Mouse (Mus musculus): ENCODE measurements around the gene Upf2. TPM values are rescaled to one million over a fixed set of nuclear protein-coding genes. Genes with fewer than 3 reads are reported as not detected.

The Upf2 gene
- total RNA-seq (2021), result 10 to 100 TPM; 15.8 to 17.6 TPM

DNA sequence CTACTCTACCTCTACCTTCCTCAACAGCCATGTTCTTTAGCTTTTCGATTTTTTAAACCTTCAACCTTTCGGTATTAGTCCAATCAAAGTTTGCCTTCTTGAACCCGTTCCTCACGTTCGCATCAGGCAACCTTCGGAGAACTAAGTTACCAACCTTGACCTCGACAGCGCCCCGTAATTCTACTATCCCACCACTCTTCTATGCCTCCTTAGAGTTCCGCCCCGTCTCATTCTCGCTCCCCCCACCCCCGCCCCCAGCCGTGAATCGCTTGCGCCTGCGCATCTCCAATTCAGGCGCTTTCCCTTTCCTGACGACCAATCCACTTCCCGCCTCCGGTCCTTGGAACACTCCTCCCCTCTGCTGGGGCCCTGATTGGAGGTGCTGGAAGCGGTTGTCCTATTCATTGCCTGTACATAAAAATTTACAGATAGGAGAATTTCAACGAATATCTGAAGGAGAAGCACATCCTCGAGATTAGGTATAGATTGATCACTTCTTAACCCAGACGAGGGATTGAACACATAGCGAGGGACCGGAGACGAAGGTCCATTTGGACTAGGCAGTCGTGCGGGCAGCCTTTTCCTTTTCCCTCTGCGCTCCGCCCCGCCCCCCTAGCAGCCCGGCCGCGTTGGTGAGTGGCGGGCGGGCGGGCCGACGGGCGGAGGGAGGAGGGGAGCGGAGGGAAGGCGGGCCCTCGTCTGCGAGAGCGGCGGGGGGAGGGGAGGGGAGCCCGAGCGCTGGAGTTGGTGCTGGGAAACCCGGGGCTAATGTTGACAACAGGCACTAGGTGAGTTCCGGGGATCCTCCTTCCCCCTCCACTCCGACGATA, at the start of gene Upf2:
Upf2 (plus strand) TSS at position 704 of the 830 bp plus-strand sequence.
- peak; percentile 93 to 99 for DNase-seq (ENCODE audit: extremely low spot score in 1 of 2, low spot score in 2 of 2)
- intact Hi-C loops (cut with DNase I), result no loop called here

DNA sequence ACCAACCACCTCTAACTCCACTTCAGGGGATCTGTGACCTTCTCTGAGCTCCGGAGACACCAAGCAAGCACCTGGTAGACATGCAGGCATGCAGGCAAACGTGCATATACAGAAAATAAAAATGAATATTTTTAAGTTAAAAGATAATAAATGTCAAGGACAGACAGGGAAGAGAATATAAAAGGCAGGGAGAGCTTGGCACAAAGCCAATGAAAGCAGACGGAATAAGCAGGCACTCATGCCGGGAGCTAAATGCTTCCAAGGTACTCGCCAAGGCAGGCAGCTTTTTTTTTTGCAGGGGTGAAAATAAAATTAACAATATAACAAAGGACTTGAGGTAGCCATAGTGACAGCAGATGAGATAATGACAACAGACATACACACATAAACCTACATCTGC, 45.2 kb upstream of the Upf2 start:
- intact Hi-C loops (cut with DNase I), result no loop called here
- peak; percentile 29 to 41 for DNase-seq (ENCODE audit: extremely low spot score in 1 of 2, low spot score in 2 of 2)

DNA sequence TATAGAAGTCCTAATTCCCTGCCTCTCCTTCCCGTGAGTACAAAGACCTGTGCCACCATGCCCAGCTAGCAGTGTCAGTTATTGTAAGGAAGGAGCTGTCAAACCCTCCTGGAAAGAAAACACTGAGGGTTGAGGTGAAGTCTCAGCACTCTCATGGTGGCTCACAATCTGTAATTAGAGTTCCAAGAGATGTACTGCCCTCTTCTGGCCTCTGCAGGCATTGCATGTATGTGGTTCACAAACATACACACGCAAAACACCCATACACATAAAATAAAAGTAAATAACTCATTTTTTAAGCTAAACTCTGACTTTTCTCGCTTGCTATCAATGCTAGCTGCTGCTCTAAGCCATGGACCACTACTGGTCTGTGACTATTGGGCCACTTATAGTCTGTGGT, 44.6 kb upstream of the Upf2 start:
- peak in 1 of 2 experiments; percentile 37 for DNase-seq (ENCODE audit: extremely low spot score in 1 of 2, low spot score in 2 of 2)
- intact Hi-C loops (cut with DNase I), result no loop called here

DNA sequence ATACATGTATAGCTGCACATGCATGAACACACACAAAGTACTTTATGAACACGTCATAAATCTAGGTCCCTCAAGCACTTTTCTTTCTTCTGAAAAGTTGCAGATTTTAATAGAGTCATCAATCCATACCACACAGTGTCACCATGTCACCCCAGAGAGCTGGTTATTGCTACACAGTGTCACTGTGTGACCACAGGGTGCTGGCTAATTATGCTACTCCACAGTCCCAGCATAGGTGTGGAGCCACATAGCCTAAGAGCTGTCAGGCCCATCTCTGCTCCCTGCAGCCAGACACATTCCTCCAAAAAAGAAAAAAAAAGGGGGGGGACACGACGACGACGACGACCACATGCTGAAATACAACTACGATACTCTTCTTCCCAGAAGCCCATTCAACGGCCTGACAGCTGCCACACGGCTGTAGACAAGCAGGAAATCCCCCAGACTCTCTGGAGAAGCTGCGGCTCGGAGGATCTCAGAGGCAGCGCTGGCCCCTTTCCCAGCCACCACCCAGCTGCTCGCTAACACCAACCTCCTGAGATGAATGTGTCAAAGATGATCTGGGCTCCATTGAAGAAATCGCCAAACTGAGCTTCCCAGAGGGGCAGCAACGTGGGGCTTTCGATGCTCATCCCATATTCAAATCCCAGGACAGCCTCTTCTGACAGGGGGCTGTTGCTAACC, 39.8 kb upstream of the Upf2 start:
- peak in 1 of 2 experiments; percentile 41 for DNase-seq (ENCODE audit: extremely low spot score in 1 of 2, low spot score in 2 of 2)
- intact Hi-C loops (cut with DNase I), result no loop called here

DNA sequence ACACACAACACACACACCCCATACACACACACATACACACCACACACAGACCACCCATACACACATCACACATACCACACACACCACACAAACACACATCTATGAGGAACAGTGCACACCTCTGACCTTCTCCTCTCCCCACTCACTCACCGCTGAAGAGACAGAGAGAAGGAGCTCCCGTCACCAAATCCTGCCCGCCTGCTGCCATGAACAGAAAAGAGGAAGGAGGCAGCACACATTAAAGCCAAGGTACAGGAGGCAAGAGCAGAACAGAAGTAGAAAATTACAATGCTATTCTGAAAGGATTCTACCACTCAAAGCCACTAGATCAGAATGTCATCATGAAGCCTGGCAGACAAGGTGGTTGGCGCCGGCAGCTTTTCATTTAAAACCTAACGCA, 28.4 kb upstream of the Upf2 start:
- DNase-seq (ENCODE audit: extremely low spot score in 1 of 2, low spot score in 2 of 2), result no peak
- intact Hi-C loops (cut with DNase I), result no loop called here

DNA sequence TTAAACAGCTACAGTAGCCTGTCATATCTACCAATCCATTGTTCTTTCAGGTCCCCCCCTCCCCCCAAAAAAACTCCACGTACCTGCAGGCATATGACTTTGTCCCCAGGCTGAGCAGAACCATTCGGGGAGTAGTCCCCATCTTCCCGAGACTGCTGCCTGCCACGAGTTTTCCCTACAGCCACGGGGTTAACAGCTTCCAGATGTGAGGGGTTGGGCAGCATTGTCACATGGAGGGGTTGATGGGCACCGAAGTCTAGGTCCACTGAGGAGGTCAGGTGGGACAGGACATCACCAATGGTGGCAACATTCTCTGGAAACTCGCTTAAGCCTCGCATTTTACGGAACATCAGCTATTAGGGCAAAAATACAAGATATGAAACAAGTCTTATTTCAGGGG, 27.5 kb upstream of the Upf2 start:
- intact Hi-C loops (cut with DNase I), result no loop called here
- DNase-seq (ENCODE audit: extremely low spot score in 1 of 2, low spot score in 2 of 2), result no peak

DNA sequence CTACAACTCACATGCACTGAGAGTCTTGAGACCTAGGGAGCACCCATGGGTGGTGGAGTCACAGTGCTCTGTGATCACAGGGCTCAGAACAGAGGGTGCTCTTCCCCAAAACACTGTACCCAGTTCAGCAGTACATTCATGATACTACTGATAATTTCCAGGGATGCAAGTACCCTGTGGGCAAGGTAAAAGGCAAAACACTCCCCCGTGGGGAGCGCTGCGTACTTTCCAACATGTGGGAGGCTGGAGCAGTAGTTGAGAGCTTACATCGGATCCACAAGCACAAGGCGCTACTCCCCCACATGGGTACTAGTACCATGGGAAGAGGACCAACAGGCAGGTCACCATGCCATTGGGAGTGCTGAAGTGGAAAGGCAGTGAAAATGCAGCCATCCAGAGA, 23.8 kb upstream of the Upf2 start:
- intact Hi-C loops (cut with DNase I), result no loop called here
- no peak for DNase-seq (ENCODE audit: extremely low spot score in 1 of 2, low spot score in 2 of 2)

DNA sequence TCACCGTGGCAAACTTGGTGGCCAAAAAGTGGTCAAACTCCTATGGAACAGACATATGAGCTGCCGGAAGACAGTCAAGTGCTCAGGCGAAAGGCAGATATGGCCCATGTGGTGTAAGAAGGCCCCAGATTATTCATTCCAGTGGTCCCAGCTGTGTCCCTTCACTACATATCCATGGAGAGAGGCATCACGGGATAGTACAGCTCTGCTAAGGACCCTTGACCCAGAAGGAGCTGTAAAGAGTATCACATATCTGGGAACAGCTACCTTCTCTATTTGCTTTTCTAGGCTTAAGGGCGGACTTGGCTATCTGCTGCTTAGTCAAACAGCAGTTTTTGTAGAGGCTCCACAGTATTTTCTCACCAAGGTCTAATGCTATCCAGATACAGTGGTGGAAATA, 21.5 kb upstream of the Upf2 start:
- no peak for DNase-seq (ENCODE audit: extremely low spot score in 1 of 2, low spot score in 2 of 2)
- intact Hi-C loops (cut with DNase I), result no loop called here

DNA sequence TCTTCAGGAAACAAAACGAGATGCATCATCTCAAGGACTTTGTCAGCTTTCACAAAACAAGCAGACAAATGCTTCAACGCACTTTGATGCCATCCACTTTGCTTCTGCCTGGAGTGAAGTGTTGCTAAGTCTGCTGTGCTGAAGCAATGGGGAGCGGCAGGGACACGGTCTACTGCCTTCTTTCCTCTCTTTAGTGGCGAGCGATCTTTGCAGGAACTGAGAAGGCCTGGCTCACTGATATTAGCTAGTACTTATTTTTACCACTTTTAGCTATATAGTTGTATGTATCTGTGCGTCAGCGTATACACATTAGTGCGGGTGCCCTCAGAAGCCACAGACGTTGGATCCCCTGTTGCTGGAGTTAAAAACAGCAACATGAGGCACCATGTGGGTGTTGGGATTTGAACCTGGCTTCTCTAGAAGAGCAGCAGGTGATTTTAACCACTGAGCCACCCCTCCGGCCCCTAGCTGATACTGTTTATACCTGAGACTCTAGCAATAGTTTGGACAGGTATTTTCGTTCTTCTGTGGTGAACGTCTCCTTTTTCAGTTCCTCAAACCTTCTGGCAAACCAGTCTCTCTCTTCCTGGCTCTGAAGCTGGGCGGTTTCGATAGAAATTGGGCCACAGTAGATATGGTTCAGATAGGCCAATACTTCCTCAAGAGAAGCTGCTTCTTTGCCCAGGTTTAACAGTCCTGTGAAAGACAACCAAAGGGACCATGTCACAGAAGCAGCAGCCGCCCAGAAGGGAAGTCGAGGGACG, 20.8 kb upstream of the Upf2 start:
- DNase-seq (ENCODE audit: extremely low spot score in 1 of 2, low spot score in 2 of 2), result no peak
- intact Hi-C loops (cut with DNase I), result no loop called here

DNA sequence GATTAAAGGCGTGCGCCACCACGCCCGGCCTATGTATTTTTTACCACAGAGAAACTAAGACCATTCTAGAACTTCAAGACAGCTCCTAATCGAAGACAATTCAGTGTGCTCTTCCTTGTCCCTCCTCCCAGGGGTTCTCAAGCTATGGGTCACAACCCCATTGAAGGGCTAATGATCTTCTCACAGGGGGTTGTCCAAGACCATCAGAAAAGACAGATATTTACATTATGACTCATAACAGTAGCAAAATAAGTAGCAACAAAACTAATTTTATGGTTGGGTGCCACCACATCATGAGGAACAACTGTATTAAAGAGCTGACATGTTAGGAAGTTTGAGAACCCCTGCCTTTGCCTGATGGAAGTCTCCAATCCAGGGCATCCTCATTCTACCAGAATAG, 19.3 kb upstream of the Upf2 start:
- no peak for DNase-seq (ENCODE audit: extremely low spot score in 1 of 2, low spot score in 2 of 2)
- intact Hi-C loops (cut with DNase I), result no loop called here

DNA sequence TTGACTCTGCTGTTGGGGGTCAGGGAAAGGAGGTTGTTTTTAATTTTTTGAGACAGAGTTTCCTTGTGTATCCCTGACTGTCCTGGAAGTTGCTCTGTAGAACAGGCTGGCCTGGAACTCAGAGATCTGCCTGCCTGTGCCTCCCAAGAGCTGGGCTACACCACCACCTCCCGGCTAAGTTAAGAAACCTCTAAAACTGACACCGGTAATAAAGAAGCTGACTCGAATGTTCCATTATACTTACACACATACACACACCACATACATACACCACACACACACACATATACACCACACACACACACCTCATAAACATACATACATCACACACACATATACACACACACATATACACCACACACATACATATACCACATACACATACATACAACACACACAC, 16.3 kb upstream of the Upf2 start:
- no peak for DNase-seq (ENCODE audit: extremely low spot score in 1 of 2, low spot score in 2 of 2)
- intact Hi-C loops (cut with DNase I), result no loop called here

DNA sequence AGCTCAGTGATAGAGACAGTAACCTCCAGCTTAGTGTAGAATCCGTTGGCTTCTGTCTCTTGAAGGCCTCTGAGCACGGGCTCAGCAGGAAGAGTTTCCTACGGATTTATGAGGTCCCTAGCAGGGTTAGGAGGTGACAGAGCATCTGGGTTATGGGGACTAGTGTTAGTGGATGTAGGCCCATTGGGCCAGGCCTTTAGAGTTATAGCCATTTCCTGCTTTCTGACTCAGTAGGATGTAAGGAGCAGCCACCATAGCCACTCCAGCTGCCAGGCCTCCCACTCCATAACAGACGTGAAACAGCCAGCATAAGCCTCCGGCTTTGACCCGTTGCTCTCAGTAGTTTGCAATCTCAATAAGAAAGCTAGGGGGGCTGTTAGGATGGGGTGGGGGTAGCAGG, 15.2 kb upstream of the Upf2 start:
- intact Hi-C loops (cut with DNase I), result no loop called here
- no peak for DNase-seq (ENCODE audit: extremely low spot score in 1 of 2, low spot score in 2 of 2)

DNA sequence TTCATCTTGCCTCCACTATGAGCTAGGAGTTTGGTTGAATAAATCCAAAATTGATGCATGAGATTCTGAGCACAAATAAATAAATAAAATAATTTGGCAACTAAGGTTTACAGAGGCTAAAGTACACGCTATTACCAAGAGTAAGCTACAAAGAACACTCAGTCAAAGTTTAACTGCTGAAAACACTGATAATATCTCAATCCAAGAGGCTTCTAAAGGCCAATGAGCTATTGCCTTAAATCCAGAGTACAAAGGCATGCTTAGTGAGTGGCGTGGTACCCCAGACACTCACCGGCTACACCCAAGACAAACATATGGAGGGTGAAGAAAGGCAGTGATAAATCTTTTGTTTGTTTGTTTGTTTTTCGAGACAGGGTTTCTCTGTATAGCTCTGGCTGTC, 14.7 kb upstream of the Upf2 start:
- intact Hi-C loops (cut with DNase I), result no loop called here
- DNase-seq (ENCODE audit: extremely low spot score in 1 of 2, low spot score in 2 of 2), result no peak

DNA sequence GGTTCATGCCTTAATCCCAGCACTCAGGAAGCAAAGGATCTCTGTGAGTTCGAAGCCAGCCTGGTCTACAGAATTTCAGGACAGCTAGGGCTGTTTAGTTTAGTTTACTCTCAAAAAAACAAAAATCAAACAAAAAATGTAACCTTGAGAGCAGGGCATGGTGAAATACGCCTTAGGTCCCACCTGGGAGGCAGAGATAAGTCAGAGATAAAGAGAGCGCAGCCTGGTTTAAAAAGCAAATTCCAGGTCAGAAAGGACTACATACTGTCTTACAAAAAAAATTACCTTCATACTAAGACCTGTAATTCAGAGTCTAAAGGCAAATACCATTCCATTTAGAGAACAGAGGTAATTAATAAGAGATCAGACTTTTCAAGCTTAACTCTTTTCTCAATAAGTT, 11.9 kb upstream of the Upf2 start:
- DNase-seq (ENCODE audit: extremely low spot score in 1 of 2, low spot score in 2 of 2), result no peak
- intact Hi-C loops (cut with DNase I), result no loop called here

DNA sequence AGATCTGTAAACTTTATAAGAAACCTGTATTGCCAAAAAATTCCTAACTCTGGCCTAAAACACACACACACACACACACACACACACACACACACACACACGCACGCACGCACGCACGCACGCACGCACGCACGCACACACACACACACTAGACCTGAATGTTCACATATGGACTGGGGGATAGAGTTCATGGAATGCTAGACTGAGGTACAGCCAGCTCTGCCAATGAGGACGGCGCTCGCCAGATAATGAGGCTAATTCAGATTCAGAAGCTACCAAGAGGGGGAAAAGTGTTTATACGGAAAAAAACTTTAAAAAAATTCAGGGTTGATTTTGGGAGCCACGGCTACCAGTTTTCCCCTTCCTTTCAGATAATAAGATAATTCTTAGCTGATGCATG, 11.4 kb upstream of the Upf2 start:
- intact Hi-C loops (cut with DNase I), result no loop called here
- no peak for DNase-seq (ENCODE audit: extremely low spot score in 1 of 2, low spot score in 2 of 2)

DNA sequence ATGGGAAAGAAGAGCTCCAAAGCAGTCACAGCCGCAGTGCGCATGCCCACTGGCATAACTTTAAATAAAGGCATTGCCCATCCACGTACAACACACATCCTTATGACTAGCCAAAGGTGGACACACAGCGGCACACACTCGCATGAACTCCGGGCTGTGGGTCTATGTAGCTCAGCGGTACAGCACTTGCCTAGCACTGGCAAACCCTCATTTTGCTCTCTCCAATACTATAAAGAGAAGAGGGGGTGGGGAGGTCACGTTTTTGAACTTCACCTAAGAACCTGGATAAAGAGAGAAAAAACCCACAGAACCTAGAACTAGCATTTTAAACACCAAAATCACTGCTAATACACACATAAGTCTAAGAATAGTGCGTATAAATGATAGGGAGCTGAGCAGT, 10.3 kb upstream of the Upf2 start:
- intact Hi-C loops (cut with DNase I), result no loop called here
- DNase-seq (ENCODE audit: extremely low spot score in 1 of 2, low spot score in 2 of 2), result no peak

DNA sequence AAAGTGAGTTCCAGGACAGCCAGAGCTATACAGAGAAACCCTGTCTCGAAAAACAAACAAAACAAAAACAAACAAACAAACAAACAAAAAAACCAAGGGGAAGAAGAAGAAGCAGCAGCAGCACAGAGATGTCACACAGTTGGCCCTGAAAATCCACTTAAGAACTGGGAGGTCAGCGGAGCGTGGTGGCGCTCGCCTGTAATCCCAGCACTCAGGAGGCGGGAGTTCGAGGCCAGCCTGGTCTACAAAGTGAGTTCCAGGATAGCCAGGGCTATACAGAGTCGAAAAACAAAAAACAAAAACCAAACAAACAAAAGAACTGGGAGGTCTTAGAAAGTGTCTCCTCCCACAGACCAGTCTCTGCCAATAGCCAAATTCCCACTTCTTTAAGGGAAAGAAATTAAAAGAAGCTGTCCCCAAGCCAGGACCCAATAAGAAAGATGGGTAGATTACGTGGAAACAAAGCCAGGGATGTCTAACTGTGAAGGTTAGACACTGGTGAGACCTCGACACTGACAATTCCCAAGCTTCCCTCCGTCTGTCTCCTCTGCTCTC, 9.3 kb upstream of the Upf2 start:
- intact Hi-C loops (cut with DNase I), result no loop called here
- no peak for DNase-seq (ENCODE audit: extremely low spot score in 1 of 2, low spot score in 2 of 2)

DNA sequence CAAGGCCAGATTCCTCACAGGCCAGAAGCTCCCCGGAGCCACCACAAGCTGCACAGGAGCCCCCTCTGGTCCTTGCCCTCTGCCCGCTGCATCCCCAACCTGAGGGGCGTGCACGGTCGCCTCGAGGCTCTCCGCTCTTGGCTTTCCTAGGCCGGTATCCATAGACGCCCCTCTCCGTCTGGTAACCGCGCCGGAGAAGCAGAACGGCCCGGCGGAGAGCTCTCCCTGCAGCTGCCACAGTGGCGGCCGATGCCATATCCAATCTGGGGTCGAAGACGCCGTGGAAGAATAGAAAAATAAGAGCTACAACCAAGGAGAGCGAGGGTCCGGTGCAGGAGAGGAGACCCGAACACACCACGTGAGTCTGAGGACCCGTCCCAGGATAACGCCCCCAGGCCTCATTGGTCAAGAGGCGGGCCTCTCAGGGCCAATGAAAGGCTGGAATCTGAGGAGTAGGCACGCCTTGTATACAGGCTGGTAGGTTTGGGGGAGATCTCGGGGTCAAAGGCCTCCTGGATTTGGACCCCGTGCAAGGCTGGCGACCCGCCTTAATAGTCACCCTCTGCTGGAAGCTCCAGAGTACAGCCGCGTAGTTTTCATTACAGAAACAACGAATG, 8.7 kb upstream of the Upf2 start, which contains the start of gene Dhtkd1:
Dhtkd1 (minus strand) TSS at position 377 of the 617 bp plus-strand sequence.
- peak; percentile 77 for DNase-seq (ENCODE audit: extremely low spot score in 1 of 2, low spot score in 2 of 2)
- intact Hi-C loops (cut with DNase I), result no loop called here

DNA sequence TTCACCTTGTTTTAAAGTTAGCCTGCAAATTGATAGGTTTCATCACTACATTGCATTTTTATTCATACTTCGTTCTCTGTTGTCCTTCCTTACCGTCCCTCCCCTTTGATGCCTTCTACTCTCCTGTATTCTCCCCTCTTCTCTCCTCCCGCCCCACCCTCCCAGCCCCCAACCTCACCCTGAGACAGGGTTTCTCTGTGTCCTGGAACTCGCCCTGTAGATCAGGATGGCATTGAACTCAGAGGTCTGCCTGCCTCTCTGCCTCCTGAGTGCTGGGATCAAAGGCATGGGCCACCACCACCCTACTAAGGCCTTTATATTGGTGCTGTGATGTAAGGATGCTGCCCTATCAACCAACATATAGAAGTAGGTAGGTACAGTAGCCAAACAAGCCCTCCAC, 8.2 kb upstream of the Upf2 start:
- intact Hi-C loops (cut with DNase I), result no loop called here
- DNase-seq (ENCODE audit: extremely low spot score in 1 of 2, low spot score in 2 of 2), result no peak
